Mouse (Mus musculus): ENCODE measurements around the gene Ranbp17.

- TF ChIP-seq POLR2A (IDR thresholded peaks at IDR 0.05; ENCODE audit: insufficient read depth, low read depth, low read length): no peak
- no peak for TF ChIP-seq CTCF (IDR thresholded peaks at IDR 0.05; ENCODE audit: insufficient read depth, low read depth, low read length)
Observed at GRCm38 (mm10) chr11:33180701-33181116, 332.8 kb downstream of the Ranbp17 start.
